Mouse (Mus musculus) embryonic facial prominence, embryonic 14.5 days (tissue): ENCODE measurements around the gene Gm13278. TPM values are rescaled to one million over a fixed set of nuclear protein-coding genes. Genes with fewer than 3 reads are reported as not detected.
"Not testable (repeated sequence)": the region's sequence is repeated elsewhere in the genome, so short reads cannot be mapped to it uniquely, and the experiment has no call there.

Experiments
- ATAC-seq: fragments of 200-750 bp; cut with Nextera tagmentation; 2 replicates; pipeline ENCODE4 v1.8.0; 2017; ENCODE audit warnings: low read depth, moderate number of reproducible peaks, moderate TSS enrichment
- DNase-seq: peaks from one replicate; pipeline ENCODE4 v3.0.0-alpha.2; 2015; ENCODE audit warnings: low spot score
- H3K27ac ChIP-seq: fragments of 300-500 bp; sonication (generic); replicated peaks from 2 replicates; pipeline ENCODE4 v1.5.1; 2014; ENCODE audit warnings: low read depth, mild to moderate bottlenecking, low read length, moderate library complexity
- H3K27me3 ChIP-seq: fragments of 300-500 bp; sonication (generic); replicated peaks from 2 replicates; pipeline ENCODE4 v1.6.1; 2014; ENCODE audit warnings: low read length; ENCODE audit not compliant: control insufficient read depth, insufficient read depth
- H3K36me3 ChIP-seq: fragments of 300-500 bp; sonication (generic); 2 replicates; pipeline ENCODE4 v1.6.1; 2014; ENCODE audit warnings: low read length, mixed read lengths; ENCODE audit not compliant: control insufficient read depth, insufficient read depth
- H3K4me1 ChIP-seq: fragments of 300-500 bp; sonication (generic); 2 replicates; pipeline ENCODE4 v1.6.1; 2014; ENCODE audit warnings: antibody characterized with exemption, low read length; ENCODE audit not compliant: control insufficient read depth, insufficient read depth
- H3K4me2 ChIP-seq: fragments of 300-500 bp; sonication (generic); 2 replicates; pipeline ENCODE4 v1.6.1; 2014; ENCODE audit warnings: low read depth, mild to moderate bottlenecking, low read length, moderate library complexity, mixed read lengths
- H3K4me3 ChIP-seq: fragments of 300-500 bp; sonication (generic); 2 replicates; pipeline ENCODE4 v1.5.1; 2014; ENCODE audit warnings: low read depth, mild to moderate bottlenecking, low read length
- H3K9ac ChIP-seq: fragments of 300-500 bp; sonication (generic); 2 replicates; pipeline ENCODE4 v1.6.1; 2014; ENCODE audit warnings: low read depth, mild to moderate bottlenecking, low read length, moderate library complexity, mixed read lengths
- H3K9me3 ChIP-seq: fragments of 300-500 bp; sonication (generic); 2 replicates; pipeline ENCODE4 v1.6.1; 2016; ENCODE audit warnings: low read length; ENCODE audit not compliant: control insufficient read depth
- WGBS: fragments of 180-500 bp; shearing (Covaris S2); extraction: QIAGEN DNeasy Blood & Tissue Kit; methylation state at CpG from one replicate; pipeline ENCODE4 v1.1.7; 2014; 5-methylcytosine and 5-hydroxymethylcytosine counted together
- polyA plus RNA-seq: library from polyadenylated mRNA; unstranded; fragments of >200 nt; fragmentation: Nextera tagmentation; extraction: Ambion mirVana; gene quantifications from 2 replicates; pipeline ENCODE4 v1.2.1, GENCODE M21; 2014

Gm13278 gene
- polyA plus RNA-seq, 1 experiment from 2014 or later, result not detected

GRCm38 (mm10) chr4:88802954-88803353 is 11.6 kb downstream of the Gm13278 start, which contains the start of gene Gm13287:
Gene Gm13287, plus strand, starts transcription at chr4:88803254.
- H3K36me3 ChIP-seq, H3K4me1 ChIP-seq, H3K4me3 ChIP-seq, H3K9me3 ChIP-seq, DNase-seq, H3K27ac ChIP-seq, H3K4me2 ChIP-seq, ATAC-seq, H3K27me3 ChIP-seq, H3K9ac ChIP-seq: not testable (repeated sequence)
- no CpG with 5 or more reads among the region's 29 CpGs for WGBS

DNA sequence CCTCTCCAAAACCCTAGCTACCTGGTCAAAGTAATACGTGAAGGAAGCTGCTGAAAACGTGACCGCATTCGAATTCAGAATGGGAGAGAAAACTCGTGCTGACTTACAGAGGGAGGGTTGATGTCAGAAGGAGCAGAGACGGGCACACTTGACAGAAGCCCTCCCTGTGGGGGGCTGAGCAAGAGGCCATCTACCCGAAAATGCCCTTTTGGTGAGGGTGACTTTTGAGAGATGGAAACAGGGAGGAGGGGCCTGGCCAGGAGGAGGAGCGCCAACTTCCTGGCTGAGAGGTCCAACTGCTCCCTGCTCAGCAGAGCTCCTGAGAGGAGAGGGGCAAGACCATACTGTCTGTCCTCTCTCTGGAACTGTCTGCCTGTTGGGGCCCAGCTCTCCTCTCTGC is 13.9 kb downstream of the Gm13278 start, which contains the start of gene Gm13288:
Gm13288 (plus strand) TSS at position 301 of the 400 bp plus-strand sequence.
- not testable (repeated sequence) for DNase-seq, H3K9me3 ChIP-seq, H3K36me3 ChIP-seq, H3K27me3 ChIP-seq, H3K4me1 ChIP-seq, ATAC-seq, H3K27ac ChIP-seq, H3K9ac ChIP-seq
- WGBS, result no CpG with 5 or more reads among the region's 8 CpGs
- Histone ChIP-seq H3K4me2 (peak within 1 kb of the TSS; percentile 32; the same call in 1 of the 2 replicates), H3K4me3 (peak within 1 kb of the TSS; percentile 20; the same call in 1 of the 2 replicates)

DNA sequence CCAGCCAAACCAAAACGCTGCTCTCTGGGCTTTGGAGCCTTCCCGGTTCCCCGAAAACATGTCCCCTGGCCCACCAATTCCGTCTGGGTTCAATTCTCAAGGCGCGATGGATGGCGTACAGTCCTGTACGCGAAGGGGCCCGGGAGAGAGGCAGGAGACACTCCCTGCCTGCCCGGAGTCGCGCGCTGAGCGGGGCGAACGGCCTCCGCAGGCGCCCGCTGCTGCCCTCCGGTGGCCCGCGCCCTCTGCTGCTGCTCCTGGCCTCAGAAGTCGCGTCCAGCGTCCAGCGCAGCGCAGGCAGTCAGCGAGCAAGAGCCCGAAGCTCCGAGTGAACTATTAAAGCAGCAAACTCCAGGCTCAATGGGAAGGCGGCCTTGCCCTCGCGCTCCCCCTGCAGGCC is 14.4 kb downstream of the Gm13278 start:
- ATAC-seq, H3K27ac ChIP-seq: not testable (repeated sequence)
- no CpG with 5 or more reads among the region's 34 CpGs for WGBS

DNA sequence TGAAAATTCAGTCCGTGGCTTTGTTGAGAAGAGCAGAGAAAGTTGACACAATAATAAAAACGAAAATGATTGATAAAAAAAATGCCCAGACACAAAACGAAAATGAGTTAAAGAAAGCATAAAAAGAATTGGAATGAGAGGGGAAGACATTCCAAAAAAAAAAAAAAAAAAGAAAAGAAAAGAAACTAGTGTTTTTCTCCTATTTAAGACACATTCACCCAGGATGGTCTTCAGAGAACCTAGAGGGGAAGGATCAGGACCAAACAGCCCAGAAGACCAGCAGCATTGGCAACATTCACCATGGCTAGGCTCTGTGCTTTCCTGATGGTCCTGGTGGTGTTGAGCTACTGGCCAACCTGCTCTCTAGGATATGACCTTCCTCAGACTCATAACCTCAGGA is 24.6 kb downstream of the Gm13278 start, which contains the start of gene Ifna7:
Ifna7 (plus strand) TSS at position 301 of the 400 bp plus-strand sequence.
- no peak for DNase-seq
- 59% methylated on average over 3 of the region's 3 CpGs for WGBS
- no peak within 1 kb of the TSS for H3K9ac ChIP-seq
- H3K4me3 ChIP-seq, result no peak within 1 kb of the TSS
- H3K4me2 ChIP-seq, result no peak within 1 kb of the TSS
- ATAC-seq, result no peak
- no peaks in the 10 kb centered on the region for H3K36me3 ChIP-seq
- H3K4me1 ChIP-seq, result no peaks in the 10 kb centered on the region
- H3K27me3 ChIP-seq, result no peaks in the 10 kb centered on the region
- no peak within 1 kb of the TSS for H3K27ac ChIP-seq
- no peaks in the 10 kb centered on the region for H3K9me3 ChIP-seq

More for the DNA sequence above, 14.4 kb downstream of the Gm13278 start:
- not testable (repeated sequence) for H3K9ac ChIP-seq, H3K4me1 ChIP-seq, DNase-seq, H3K36me3 ChIP-seq, H3K9me3 ChIP-seq, H3K27me3 ChIP-seq
- peak overlapping the region; percentile 20; the same call in 1 of the 2 replicates for H3K4me3 ChIP-seq
- peak overlapping the region; percentile 32; the same call in 1 of the 2 replicates for H3K4me2 ChIP-seq

- Histone ChIP-seq H3K27ac (no peak within 1 kb of the TSS), H3K4me3 (no peak within 1 kb of the TSS), H3K36me3 (no peaks in the 10 kb centered on the region), H3K4me1 (no peaks in the 10 kb centered on the region), H3K4me2 (no peak within 1 kb of the TSS), H3K9me3 (no peaks in the 10 kb centered on the region), H3K9ac (no peak within 1 kb of the TSS), H3K27me3 (no peaks in the 10 kb centered on the region)
- 71% methylated on average over 1 of the region's 1 CpGs for WGBS
- ATAC-seq (no peak), DNase-seq (no peak)
Observed at GRCm38 (mm10) chr4:88819659-88820058, 28.3 kb downstream of the Gm13278 start, which contains the start of gene Ifna11. Gene Ifna11, plus strand, starts transcription at chr4:88819959.

- Histone ChIP-seq H3K4me3 (no peak overlapping the region), H3K4me1 (no peaks in the 10 kb centered on the region), H3K27me3 (no peaks in the 10 kb centered on the region), H3K36me3 (no peaks in the 10 kb centered on the region), H3K9me3 (no peaks in the 10 kb centered on the region), H3K27ac (no peak overlapping the region), H3K4me2 (no peak overlapping the region), H3K9ac (no peak overlapping the region)
- DNase-seq, result peak; percentile 4
- no peak for ATAC-seq
- WGBS, result 29% methylated on average over 4 of the region's 4 CpGs
Observed at GRCm38 (mm10) chr4:88822995-88823394, 31.6 kb downstream of the Gm13278 start.

DNA sequence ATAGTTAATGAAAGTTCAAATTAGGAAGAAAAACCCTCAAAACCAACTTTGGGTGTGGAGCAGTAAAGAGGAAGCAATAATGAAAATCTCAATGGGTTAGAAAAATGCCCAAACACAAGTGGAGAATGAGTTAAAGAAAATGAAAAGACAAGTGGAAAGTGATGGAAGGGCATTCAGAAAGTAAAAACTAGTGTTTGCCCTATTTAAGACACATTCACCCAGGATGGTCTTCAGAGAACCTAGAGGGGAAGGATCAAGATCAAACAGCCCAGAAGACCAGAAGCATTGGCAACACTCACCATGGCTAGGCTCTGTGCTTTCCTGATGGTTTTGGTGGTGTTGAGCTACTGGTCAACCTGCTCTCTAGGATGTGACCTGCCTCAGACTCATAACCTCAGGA is 35.8 kb downstream of the Gm13278 start, which contains the start of gene Ifna6:
Ifna6 (plus strand) TSS at position 301 of the 400 bp plus-strand sequence.
- not testable (repeated sequence) for H3K36me3 ChIP-seq, H3K4me1 ChIP-seq, H3K27me3 ChIP-seq, H3K27ac ChIP-seq, H3K4me2 ChIP-seq, H3K4me3 ChIP-seq, H3K9ac ChIP-seq, ATAC-seq, DNase-seq, H3K9me3 ChIP-seq

DNA sequence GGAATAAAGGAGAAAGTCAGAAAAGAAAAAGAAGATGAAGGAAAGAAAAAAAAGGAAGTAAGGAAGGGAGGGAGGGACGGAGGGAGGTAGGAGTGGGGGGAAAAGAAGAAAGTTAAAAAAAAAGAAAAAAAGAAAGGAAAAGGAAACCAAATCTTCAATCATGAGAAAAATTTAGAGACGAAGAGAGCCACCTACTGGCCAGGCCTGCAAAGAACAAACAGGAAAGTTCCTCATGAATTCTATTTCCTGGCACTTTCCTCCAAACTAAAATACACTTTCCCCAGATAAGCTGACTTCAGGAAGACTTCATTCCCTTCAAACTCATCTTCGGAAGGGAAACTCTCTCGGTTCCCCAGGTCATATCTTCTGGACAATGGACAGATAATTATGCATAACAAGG is 39.2 kb downstream of the Gm13278 start:
- WGBS, result 33% methylated on average over 4 of the region's 4 CpGs
- Histone ChIP-seq H3K4me2 (no peak overlapping the region), H3K9ac (no peak overlapping the region), H3K4me3 (no peak overlapping the region), H3K27ac (no peak overlapping the region), H3K4me1 (no peaks in the 10 kb centered on the region), H3K36me3 (no peaks in the 10 kb centered on the region), H3K9me3 (no peaks in the 10 kb centered on the region), H3K27me3 (no peaks in the 10 kb centered on the region)
- DNase-seq (peak; percentile 12), ATAC-seq (no peak)

DNA sequence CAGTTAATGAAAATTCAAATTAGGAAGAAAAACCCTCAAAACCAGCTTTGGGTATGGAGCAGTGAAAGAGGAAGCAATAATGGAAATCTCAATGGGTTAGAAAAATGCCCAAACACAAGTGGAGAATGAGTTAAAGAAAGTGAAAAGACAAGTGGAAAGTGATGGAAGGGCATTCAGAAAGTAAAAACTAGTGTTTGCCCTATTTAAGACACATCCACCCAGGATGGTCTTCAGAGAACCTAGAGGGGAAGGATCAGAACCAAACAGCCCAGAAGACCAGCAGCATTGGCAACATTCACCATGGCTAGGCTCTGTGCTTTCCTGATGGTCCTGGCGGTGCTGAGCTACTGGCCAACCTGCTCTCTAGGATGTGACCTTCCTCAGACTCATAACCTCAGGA is 43.9 kb downstream of the Gm13278 start, which contains the start of gene Ifna5:
Ifna5 (plus strand) TSS at position 301 of the 400 bp plus-strand sequence.
- H3K4me3 ChIP-seq, H3K27me3 ChIP-seq, H3K27ac ChIP-seq, H3K36me3 ChIP-seq, H3K4me1 ChIP-seq, DNase-seq, H3K4me2 ChIP-seq, H3K9me3 ChIP-seq, ATAC-seq, H3K9ac ChIP-seq: not testable (repeated sequence)
- WGBS, result no CpG with 5 or more reads among the region's 1 CpGs
